Mouse (Mus musculus) heart, embryonic 16.5 days (tissue): Measurements from ENCODE around the gene Unc5a. TPM values are rescaled to one million over a fixed set of nuclear protein-coding genes. Genes with fewer than 3 reads are reported as not detected.

ENCODE experiments used
- ATAC-seq: fragments of 200-750 bp; cut with Nextera tagmentation; replicated peaks from 2 replicates; pipeline ENCODE4 v1.8.0; 2017; ENCODE audit warnings: moderate number of reproducible peaks; ENCODE audit not compliant: insufficient read depth, low FRiP score; ENCODE audit errors: extremely low read depth
- H3K27ac ChIP-seq: fragments of 300-500 bp; sonication (generic); 2 replicates; pipeline ENCODE4 v1.5.1; 2014; ENCODE audit warnings: mild to moderate bottlenecking, low read length, control low read depth, moderate library complexity
- H3K27me3 ChIP-seq: fragments of 300-500 bp; sonication (generic); 2 replicates; pipeline ENCODE4 v1.6.1; 2014; ENCODE audit warnings: low read length, mixed read lengths; ENCODE audit not compliant: control insufficient read depth, insufficient read depth
- H3K36me3 ChIP-seq: fragments of 300-500 bp; sonication (generic); 2 replicates; pipeline ENCODE4 v1.6.1; 2014; ENCODE audit not compliant: control insufficient read depth, insufficient read depth
- H3K4me1 ChIP-seq: fragments of 300-500 bp; sonication (generic); 2 replicates; pipeline ENCODE4 v1.6.1; 2014; ENCODE audit warnings: low read length, mixed read lengths; ENCODE audit not compliant: control insufficient read depth, insufficient read depth
- H3K4me2 ChIP-seq: fragments of 300-500 bp; sonication (generic); 2 replicates; pipeline ENCODE4 v1.6.1; 2014; ENCODE audit warnings: low read depth, mild to moderate bottlenecking, control low read depth, low read length
- H3K4me3 ChIP-seq: fragments of 300-500 bp; sonication (generic); 2 replicates; pipeline ENCODE4 v1.5.1; 2014; ENCODE audit warnings: mild to moderate bottlenecking, control low read depth, low read length
- H3K9ac ChIP-seq: fragments of 300-500 bp; sonication (generic); 2 replicates; pipeline ENCODE4 v1.6.1; 2014; ENCODE audit warnings: low read length, control low read depth
- H3K9me3 ChIP-seq: fragments of 300-500 bp; sonication (generic); replicated peaks from 2 replicates; pipeline ENCODE4 v1.6.1; 2016; ENCODE audit warnings: low read length; ENCODE audit not compliant: control insufficient read depth
- WGBS: fragments of 180-500 bp; shearing (Covaris S2); extraction: QIAGEN DNeasy Blood & Tissue Kit; methylation state at CpG from one replicate; pipeline ENCODE4 v1.1.7; 2014; 5-methylcytosine and 5-hydroxymethylcytosine counted together
- polyA plus RNA-seq: library from polyadenylated mRNA; unstranded; fragments of >200 nt; fragmentation: Nextera tagmentation; extraction: Ambion mirVana; gene quantifications from 2 replicates; pipeline ENCODE4 v1.2.1, GENCODE M21; 2015

Gene Unc5a
- polyA plus RNA-seq, 1 experiment from 2014 or later: 1.5 TPM

GRCm38 (mm10) chr13:55017898-55018599 is 68.8 kb downstream of the Unc5a start:
- H3K4me3 ChIP-seq: no peak overlapping the region
- no peaks in the 10 kb centered on the region for H3K9me3 ChIP-seq
- no peak overlapping the region for H3K4me2 ChIP-seq
- H3K4me1 ChIP-seq: peaks cover 3% of the 10 kb centered on the region; the same call in 1 of the 2 replicates
- H3K27me3 ChIP-seq: no peaks in the 10 kb centered on the region; the same call in 1 of the 2 replicates
- H3K36me3 ChIP-seq: no peaks in the 10 kb centered on the region
- H3K27ac ChIP-seq: no peak overlapping the region
- ATAC-seq: no peak
- WGBS: 76% methylated on average over 8 of the region's 8 CpGs
- H3K9ac ChIP-seq: no peak overlapping the region

- no peak overlapping the region for H3K4me2 ChIP-seq
- no peak for ATAC-seq
- H3K27ac ChIP-seq: no peak overlapping the region
- peaks cover 5% of the 10 kb centered on the region; the same call in 1 of the 2 replicates for H3K4me1 ChIP-seq
- 80% methylated on average over 9 of the region's 9 CpGs for WGBS
- H3K9me3 ChIP-seq: no peaks in the 10 kb centered on the region
- H3K4me3 ChIP-seq: no peak overlapping the region
- no peak overlapping the region for H3K9ac ChIP-seq
- no peaks in the 10 kb centered on the region; the same call in 1 of the 2 replicates for H3K27me3 ChIP-seq
- H3K36me3 ChIP-seq: no peaks in the 10 kb centered on the region
Measured at GRCm38 (mm10) chr13:55018700-55019099, 69.5 kb downstream of the Unc5a start.

- Histone ChIP-seq H3K27ac (no peak overlapping the region), H3K4me2 (no peak overlapping the region), H3K9ac (no peak overlapping the region), H3K27me3 (no peaks in the 10 kb centered on the region; the same call in 1 of the 2 replicates), H3K36me3 (no peaks in the 10 kb centered on the region), H3K4me3 (no peak overlapping the region), H3K4me1 (peaks cover 5% of the 10 kb centered on the region; the same call in 1 of the 2 replicates), H3K9me3 (no peaks in the 10 kb centered on the region)
- no peak for ATAC-seq
- 45% methylated on average over 3 of the region's 3 CpGs for WGBS
Measured at GRCm38 (mm10) chr13:55019181-55019580, 70.0 kb downstream of the Unc5a start.

GRCm38 (mm10) chr13:55020051-55020450 is 70.8 kb downstream of the Unc5a start:
- Histone ChIP-seq H3K4me2 (no peak overlapping the region), H3K9me3 (no peaks in the 10 kb centered on the region), H3K4me3 (no peak overlapping the region), H3K36me3 (no peaks in the 10 kb centered on the region), H3K27ac (no peak overlapping the region), H3K27me3 (no peaks in the 10 kb centered on the region; the same call in 1 of the 2 replicates), H3K9ac (no peak overlapping the region), H3K4me1 (peaks cover 5% of the 10 kb centered on the region; the same call in 1 of the 2 replicates)
- 87% methylated on average over 4 of the region's 4 CpGs for WGBS
- no peak for ATAC-seq

GRCm38 (mm10) chr13:55021194-55021779 is 72.1 kb downstream of the Unc5a start, which contains the start of gene Hk3:
Gene Hk3, minus strand, starts transcription at chr13:55021385.
- Histone ChIP-seq H3K4me3 (no peak within 1 kb of the TSS), H3K27me3 (no peaks in the 10 kb centered on the region), H3K9me3 (no peaks in the 10 kb centered on the region), H3K9ac (no peak within 1 kb of the TSS), H3K27ac (no peak within 1 kb of the TSS), H3K4me2 (no peak within 1 kb of the TSS), H3K4me1 (peaks cover 5% of the 10 kb centered on the region; the same call in 1 of the 2 replicates), H3K36me3 (no peaks in the 10 kb centered on the region)
- 81% methylated on average over 13 of the region's 13 CpGs for WGBS
- no peak for ATAC-seq

- Histone ChIP-seq H3K9me3 (no peaks in the 10 kb centered on the region), H3K27ac (no peak overlapping the region), H3K27me3 (no peaks in the 10 kb centered on the region), H3K36me3 (no peaks in the 10 kb centered on the region), H3K9ac (no peak overlapping the region), H3K4me2 (no peak overlapping the region; the same call in 1 of the 2 replicates), H3K4me3 (no peak overlapping the region), H3K4me1 (peaks cover 5% of the 10 kb centered on the region; the same call in 1 of the 2 replicates)
- 76% methylated on average over 4 of the region's 4 CpGs for WGBS
- no peak for ATAC-seq
Measured at GRCm38 (mm10) chr13:55022256-55022655, 73.0 kb downstream of the Unc5a start.

- WGBS: 56% methylated on average over 9 of the region's 9 CpGs
- no peak overlapping the region; the same call in 1 of the 2 replicates for H3K4me2 ChIP-seq
- peaks cover 5% of the 10 kb centered on the region; the same call in 1 of the 2 replicates for H3K4me1 ChIP-seq
- no peak overlapping the region for H3K4me3 ChIP-seq
- ATAC-seq: no peak
- no peak overlapping the region for H3K27ac ChIP-seq
- no peak overlapping the region for H3K9ac ChIP-seq
- H3K9me3 ChIP-seq: no peaks in the 10 kb centered on the region
- no peaks in the 10 kb centered on the region for H3K27me3 ChIP-seq
- peaks cover 2% of the 10 kb centered on the region for H3K36me3 ChIP-seq
Measured at GRCm38 (mm10) chr13:55022715-55023114, 73.5 kb downstream of the Unc5a start.

- WGBS: 69% methylated on average over 2 of the region's 2 CpGs
- Histone ChIP-seq H3K27me3 (no peaks in the 10 kb centered on the region), H3K36me3 (peaks cover 8% of the 10 kb centered on the region), H3K4me2 (no peak overlapping the region), H3K9ac (no peak overlapping the region), H3K9me3 (no peaks in the 10 kb centered on the region), H3K4me1 (peaks cover 5% of the 10 kb centered on the region; the same call in 1 of the 2 replicates), H3K27ac (no peak overlapping the region), H3K4me3 (no peak overlapping the region)
- ATAC-seq: no peak
Measured at GRCm38 (mm10) chr13:55024215-55024614, 75.0 kb downstream of the Unc5a start.

GRCm38 (mm10) chr13:55040016-55040415 is 90.8 kb downstream of the Unc5a start:
- 0 out of 2 replicates have a peak, but pooled peaks cover 3% of the 10 kb centered on the region for H3K36me3 ChIP-seq
- H3K9ac ChIP-seq: no peak overlapping the region
- H3K27me3 ChIP-seq: no peaks in the 10 kb centered on the region
- H3K9me3 ChIP-seq: no peaks in the 10 kb centered on the region
- ATAC-seq: no peak
- WGBS: 86% methylated on average over 2 of the region's 2 CpGs
- no peaks in the 10 kb centered on the region for H3K4me1 ChIP-seq
- H3K4me3 ChIP-seq: no peak overlapping the region
- no peak overlapping the region for H3K27ac ChIP-seq
- H3K4me2 ChIP-seq: no peak overlapping the region
